Mouse (Mus musculus) testis, postnatal 10 days (tissue): Measurements from ENCODE around the gene Col4a3bp.
"Not testable (repeated sequence)": the region's sequence is repeated elsewhere in the genome, so short reads cannot be mapped to it uniquely, and the experiment has no call there.

ENCODE experiments used
- DNase-seq: peaks from one replicate; pipeline ENCODE4 v3.0.0; 2021; ENCODE audit warnings: low spot score

Col4a3bp gene

DNA sequence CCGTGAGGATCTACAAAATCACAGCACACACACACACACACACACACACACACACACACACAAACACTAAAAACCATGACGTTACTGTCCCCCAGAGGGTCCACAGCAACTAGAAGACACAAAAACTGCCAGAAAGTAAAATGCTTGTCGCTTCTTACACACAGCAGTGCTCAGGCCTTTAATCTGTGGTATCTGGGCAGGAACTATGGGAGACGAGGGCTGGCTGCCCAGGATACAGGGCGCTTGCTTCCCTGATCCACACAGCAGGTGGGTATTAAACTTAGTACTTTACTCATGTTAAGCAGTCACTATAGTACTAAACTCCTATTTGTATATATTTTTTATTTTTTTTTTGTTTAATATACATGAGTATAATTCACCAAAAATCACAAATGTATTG, 103.4 kb downstream of the Col4a3bp start:
- DNase-seq: no peak

DNA sequence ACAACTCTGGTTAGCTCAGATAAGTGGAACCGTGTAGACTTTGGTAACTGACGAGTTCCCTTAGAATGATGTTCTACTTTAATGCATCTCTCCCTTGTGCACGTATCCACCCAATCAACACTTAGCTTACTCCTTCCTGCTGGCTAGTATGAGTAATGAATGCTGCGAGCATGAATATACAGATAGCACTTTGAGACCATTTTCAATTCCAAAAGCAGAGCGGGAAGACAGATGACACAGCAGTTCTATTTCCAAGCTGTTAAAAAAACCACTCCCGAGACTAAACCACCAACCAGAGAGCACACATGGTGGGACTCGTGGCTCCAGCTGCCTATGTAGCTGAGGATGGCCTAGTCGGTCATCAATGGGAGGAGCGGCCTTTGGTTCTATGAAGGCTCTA, 110.6 kb downstream of the Col4a3bp start:
- no peak for DNase-seq

DNA sequence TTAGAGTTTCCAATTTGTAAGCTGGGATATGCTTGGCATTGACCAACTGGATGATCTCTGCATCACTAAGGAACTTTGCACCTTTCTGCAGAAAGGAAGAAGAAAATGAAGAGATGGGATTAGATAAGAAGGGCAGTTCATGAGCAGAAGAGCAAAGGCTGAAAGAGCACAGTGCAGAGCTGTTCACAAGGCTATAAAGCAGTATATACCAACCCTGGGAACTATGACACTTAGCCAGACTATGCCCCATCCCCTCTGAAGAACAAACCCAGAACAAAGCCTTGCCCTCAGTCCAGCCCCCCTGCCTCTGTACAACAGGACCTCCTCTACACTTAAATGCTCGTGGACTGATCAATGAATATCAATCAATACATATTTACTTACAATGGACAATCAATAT, 114.3 kb downstream of the Col4a3bp start:
- DNase-seq: no peak

DNA sequence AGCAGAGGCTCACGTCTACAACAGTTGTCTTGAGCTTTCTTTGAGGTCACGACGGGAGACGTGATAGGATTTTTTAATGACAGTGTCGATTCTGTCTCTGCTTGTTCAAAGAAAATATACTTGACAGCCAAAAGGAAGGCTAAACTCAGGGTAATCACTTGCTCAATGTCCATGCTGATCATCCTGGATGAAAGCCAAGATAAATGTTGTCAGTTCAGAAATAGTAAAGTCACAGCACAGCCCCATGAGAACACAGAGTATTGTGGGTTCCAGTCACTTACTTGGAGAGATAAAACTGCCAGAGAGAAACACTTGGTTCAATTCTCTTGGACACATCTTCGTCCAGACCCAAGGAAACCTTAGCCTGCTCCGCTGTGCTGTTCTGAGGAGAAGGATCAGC, 116.5 kb downstream of the Col4a3bp start:
- DNase-seq: no peak

DNA sequence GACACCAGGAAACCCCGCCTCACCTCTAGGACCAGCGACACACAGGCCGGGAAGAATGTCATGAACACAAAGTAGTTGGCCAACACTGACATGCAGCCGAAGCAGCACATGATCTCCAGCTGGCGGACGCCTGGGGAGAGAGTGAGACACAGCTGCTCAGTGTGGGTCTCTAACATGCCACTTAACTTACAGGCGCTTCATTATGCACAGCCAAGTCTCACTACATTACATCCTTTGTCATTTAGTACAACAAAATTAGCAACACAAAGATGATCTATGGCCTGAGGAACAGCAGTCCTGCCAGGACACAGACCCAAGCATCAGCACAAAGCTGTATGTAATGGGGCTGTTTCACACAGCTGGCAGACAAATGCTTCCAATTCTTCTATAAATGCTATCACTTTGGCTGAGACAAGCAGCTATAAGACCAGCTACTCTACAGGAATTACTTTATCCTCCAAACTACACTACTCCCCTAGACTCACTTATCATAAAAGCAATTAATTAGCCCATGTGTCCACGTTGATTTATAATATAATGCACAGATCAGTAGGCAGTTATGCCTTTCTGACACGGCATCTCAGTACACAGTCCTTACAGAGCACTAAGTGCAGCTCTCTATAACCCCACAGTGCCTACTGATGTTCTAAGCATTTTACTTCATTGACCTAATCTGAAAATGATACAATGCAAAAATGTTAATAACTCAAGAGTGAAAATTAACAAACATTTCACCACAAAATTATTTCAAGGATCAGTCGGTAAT, 117.9 kb downstream of the Col4a3bp start:
- no peak for DNase-seq

DNA sequence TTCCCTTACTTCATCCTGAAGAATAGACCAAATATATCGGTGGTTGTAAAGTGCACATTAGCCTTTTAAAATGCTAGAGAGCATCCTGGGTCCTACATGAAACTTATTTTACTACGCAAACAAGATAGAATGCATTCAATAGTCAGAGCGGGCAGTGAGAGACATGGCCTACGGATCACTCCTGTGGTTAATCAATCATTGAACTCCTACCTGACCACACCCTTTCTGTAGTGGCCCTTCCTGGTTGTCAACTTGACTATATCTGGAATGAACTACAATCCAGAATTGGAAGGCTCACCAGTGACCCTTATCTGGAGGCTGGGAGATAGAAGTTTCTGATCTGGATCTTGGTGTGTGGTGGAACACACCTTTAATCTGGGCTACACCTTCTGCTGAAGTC, 120.7 kb downstream of the Col4a3bp start:
- not testable (repeated sequence) for DNase-seq

DNA sequence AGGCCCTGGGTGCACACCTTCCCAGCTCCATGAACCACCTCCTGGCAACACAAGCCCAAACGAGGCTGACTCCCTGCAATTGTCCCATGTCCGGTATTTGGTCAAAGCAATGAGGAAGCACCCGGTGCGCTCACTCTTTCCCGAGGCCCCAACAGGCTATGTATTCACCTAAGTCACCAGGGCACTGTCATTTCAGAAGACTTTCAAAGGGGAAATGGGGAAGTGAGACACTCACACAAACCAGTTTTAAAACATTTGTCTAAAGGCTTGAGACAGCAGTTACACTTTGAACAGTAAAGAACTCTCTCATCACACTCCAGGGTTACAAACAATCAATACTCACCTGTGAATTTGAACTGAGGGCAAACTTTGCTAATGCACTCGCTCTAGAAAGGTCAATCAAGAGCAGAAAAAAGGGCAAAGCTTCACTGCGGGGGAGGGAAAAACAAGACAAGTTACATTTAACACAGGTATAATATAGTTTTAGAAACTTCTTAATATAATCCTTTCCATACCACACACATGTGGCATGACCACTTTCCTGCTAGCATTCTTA, 122.1 kb downstream of the Col4a3bp start:
- DNase-seq: no peak

DNA sequence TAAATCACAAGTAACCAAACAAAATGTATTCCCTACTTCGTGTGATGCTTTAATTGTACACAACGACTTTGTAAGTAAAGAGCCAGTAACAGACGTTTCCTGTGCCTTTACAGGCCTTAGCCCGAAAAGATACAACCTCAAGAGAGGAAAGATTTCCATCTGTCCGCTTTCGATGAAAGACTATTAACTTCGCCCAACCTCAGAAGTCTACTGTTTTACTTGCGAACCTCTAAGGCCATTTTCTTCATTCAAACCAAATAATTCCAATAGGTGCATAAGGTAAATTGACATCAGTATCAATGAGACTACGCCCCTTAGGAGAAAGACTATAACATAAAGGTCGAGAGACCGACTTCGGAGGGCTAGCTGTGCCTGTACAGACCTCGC, 127.6 kb downstream of the Col4a3bp start:
- DNase-seq: no peak

DNA sequence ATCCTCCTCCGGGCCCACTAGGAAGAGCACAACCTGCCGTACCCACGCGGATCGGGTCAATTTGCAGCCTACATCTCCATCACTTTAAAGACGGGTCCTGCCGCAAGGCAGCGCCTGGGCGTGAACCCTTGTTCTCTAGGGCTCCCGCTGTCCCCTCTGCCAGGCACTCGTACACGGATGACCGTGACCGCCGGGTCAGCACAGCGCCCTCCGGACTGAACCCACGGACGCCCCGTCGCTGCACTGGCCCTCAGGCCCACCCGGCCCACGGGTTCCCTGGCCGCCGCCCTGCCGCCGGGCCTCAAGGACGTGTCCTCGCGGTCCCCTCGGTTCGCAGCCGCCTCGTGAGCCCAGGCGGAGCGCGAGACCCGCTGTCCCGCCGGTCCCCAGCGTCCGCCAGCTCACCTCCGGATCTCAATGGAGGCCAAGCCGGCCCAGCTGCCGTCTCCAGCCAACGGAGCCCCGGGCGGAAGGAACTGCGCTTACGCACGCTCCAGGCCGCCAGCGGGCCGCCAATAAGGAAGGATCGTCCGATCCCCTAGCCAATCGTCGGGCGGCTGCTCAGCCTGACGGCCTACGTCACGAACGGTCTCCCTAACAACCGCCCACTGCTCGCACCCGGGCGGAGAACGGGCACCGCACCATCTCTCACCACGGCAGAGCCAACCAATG, 128.1 kb downstream of the Col4a3bp start, which contains the start of gene Hmgcr:
Gene Hmgcr, minus strand, starts transcription at position 531 of the 672 bp plus-strand sequence.
- DNase-seq: peak; percentile 95

DNA sequence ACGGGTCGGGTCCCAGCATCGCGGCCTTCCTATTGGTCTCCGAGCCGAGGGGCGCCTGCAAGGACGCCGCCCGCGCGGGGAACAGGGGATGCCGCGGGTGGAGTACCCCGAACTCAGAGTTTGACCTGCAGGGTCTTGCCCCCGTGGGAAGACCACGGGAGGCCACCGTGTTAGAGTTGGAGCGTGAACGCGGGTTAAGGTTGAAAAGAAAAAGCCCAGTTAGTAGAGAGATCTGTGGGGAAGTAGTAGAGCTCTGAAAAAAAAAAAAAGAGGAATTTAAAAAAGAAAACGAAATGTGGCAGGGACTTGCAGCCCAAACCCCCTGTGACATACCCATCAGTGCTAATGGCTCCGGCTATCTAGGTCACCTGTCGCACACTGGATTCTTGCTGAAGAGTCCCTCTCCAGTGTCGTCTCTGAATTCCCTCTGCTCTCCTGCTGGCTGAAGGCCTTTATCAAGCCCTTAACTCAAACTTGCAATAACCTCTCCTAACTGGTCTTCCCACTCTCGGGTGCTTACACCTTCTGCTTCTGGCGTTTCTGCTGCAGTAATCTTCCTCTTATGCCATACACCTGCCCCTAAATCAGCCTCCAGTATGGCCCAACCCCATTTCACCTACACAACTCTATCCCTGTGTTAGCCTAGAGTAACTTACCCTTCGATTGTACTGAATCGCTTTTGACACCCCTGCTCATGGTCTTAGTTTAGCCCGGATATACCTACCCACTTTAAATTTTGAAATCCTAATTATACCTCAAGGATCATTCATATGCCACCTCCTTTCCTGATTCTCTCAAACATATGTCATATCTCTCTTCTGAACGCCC, 128.9 kb downstream of the Col4a3bp start:
- DNase-seq: no peak

DNA sequence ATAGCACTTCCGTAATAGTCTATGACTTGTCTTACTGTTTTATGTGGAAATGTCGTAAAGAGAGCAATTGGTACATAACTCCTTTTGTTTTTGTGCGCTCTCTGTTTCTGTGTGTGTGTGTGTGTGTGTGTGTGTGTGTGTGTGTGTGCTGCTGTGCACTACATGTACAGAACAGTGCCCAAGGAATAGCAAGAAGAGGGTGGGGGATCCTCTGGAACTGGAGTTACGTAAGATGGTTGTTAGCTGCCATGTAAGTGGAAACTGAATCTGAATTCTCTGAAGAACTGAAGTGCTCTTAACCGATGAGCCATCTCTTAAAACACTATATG, 129.5 kb downstream of the Col4a3bp start:
- DNase-seq: no peak

DNA sequence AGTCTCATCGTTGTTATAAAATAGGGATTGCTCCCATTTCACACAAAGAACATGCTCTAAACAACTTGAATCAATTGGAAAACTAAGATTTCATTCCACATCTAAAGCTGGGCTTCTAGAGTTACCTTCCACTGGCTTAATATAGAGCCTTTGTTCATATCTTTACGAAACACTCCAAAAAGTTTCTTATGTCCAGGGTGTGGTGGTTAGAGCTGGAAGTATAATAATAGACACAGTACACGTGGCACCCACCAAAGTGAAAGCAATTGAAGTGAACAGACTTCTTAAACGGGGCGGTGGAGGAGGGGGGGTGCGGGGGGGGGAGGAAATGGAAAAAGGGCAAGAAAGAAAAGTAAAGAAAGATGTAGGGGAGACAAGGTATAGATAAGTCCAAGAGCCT, 129.9 kb downstream of the Col4a3bp start:
- DNase-seq: no peak

DNA sequence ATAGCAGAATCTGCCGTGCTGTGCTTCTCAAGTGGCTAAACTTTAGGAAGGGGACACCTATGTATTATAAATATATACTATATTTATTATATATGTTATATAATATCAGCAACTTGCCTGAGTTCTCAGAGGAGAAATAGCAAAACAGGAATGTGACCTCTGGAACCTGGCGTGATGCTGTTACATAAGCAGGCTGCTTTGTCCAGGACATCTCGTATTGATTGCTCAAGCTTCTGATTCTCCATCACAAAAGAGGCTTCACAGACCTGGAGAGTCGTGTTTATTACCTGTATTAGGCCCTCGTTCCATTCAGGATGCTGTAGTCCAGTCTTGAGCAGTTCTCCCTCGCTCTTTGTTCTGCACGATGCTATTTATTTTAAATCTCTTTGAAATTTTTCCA, 131.4 kb downstream of the Col4a3bp start:
- no peak for DNase-seq

DNA sequence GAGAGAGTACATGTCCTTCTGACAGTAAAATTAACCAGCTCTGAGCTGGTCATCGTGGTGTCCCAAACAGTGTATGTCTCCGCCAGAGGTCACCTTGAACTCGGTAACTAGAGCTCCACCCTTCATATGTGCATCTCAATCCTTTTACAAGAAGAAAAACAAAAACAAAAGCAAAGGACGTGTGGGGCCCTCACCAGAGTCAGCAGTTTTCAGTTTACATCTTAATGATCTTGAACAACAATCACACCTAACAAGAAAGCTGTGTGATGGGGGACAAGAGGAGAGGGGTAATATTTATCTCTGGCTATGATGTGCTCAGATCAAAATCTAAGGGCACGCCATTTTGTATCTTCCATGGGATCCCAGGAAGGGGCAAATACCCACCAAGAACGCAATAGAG, 133.3 kb downstream of the Col4a3bp start:
- no peak for DNase-seq

DNA sequence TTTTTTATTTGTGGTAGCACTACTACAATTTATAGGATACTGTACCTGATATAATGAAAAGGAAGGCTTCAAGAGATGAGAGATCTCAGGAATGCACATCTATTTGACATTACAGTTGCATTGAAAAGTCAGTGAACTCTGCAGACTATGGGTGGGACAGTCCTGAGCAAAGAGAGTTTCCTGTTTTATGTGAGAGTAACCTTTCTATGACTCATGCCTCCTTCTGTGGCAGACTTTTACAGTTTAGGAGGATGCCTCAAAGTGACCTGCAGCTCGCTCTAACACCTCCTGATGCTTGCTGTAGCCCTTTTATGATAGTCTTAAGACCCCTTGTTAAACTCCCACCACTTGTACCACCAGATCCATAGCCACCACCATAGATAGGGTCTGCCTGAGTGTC, 134.7 kb downstream of the Col4a3bp start:
- DNase-seq: no peak

DNA sequence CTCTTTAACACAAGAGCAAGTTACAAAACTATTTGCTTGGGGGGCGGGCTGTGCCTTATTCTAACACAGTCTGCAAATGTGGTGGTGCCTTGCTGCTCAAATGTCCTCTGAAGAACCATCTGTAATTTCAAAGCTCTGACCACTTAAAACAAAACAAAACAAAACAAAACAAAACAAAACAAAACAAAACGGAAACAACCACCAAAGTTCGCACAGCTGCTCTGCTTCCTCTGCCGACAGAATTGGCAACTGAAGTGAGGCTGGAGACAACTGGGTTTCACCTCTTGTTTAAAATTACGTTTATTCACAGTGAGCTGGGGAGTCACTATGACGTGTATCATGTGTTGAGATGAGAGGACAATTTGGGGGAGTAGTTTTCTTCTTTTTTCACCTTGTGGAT, 136.2 kb downstream of the Col4a3bp start:
- no peak for DNase-seq

DNA sequence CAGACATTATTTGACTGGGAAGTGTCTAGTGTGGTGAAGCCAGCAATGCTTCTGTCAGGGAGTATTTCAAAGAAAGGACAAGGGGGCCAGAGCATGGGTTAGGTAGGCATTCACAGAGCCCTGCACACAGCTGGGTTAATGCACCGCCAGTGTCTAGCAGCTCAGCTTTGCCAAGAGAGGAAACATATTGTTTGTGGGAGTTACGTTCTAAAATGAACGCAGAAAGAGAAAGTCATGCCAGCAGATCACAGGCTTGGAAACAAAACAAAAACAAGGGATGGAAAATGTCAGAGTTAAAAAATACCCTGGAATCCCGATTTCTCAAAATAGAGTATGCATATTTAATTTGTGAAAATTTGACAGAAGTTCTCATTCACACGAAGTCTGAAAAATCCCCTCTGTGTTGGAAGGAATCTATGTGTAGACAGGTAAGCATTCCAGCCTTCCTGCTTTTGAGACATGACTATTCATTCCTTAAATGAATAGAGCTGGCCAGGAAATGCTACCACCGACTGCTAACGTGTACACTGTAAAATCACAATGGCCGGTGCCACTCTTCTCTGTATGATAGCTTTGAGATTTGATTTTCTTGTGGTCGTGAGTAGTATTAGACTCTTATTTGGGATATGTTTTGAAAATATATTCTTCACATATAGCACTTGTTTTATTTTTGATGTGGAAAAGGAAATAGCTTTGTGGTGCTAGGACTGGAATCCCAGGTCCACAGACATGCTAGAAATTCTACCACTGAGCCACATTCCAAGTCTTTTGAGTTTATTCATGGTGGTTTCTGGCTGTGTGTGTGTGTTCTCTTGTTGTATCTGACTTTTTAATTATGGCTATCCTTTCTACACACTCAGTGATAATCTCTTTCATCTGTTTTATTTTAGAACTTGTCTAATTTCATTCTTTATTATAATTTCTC, 138.0 kb downstream of the Col4a3bp start:
- no peak for DNase-seq

DNA sequence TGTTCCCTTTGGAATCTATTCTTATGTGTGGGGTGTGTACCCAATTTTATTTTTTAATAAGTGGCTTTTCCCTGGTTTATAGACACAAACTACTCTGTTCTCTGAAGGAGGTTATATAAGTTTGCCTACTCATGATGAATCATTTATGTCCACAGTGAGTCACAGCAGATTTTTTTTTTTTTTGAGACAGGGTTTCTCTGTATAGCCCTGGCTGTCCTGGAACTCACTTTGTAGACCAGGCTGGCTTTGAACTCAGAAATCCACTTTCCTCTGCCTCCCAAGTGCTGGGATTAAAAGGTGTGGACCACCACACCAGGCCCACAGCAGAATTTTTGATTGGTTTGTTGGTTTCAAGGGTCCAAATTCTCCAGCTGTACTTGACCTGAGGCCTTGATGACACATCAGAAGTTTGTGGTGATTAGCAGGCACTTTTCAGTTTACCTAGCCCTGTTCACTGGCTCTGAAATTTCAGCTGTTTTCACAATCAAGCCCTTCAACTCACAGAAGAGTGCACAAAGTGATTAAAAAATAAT, 138.7 kb downstream of the Col4a3bp start:
- no peak for DNase-seq

DNA sequence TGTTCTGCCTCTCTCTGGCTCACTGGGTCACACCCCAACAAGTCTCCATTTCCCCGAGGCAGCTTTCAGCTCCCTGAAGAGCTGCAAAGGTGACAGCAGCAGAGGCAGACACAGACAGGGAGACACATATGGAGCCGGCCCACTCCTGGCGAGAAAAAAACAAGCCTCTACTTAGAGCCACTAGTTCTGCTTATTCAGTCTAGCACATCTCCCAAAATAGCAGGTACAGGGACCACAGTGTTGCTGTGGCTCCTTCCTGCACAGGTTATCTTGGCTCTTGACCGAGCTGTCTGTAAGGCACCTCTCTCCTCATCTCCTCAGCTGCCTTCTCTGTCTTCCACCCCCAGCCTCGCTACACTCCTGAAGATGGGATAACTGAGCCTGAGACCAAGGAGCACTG, 142.4 kb downstream of the Col4a3bp start:
- no peak for DNase-seq

DNA sequence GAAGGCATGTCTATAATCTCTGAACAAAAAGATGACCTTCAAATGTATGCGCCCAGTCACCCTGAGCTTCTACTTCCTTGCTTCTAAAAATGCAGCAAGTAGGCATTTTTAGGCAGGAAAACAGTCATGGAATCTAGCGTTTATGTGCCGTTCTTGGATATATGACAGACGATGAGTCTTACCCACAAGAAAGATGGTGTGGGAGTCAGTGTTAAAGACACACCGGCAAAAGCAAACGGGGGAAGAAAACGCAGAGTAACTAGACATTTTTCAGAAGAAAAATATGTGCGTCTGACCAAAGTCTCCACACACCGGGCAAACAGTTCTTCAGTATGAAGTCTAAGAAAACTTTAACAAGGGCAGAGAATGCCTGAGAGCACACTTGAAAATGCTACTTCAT, 144.8 kb downstream of the Col4a3bp start:
- no peak for DNase-seq
